Mouse (Mus musculus): ENCODE data around the gene Alb.

DNA sequence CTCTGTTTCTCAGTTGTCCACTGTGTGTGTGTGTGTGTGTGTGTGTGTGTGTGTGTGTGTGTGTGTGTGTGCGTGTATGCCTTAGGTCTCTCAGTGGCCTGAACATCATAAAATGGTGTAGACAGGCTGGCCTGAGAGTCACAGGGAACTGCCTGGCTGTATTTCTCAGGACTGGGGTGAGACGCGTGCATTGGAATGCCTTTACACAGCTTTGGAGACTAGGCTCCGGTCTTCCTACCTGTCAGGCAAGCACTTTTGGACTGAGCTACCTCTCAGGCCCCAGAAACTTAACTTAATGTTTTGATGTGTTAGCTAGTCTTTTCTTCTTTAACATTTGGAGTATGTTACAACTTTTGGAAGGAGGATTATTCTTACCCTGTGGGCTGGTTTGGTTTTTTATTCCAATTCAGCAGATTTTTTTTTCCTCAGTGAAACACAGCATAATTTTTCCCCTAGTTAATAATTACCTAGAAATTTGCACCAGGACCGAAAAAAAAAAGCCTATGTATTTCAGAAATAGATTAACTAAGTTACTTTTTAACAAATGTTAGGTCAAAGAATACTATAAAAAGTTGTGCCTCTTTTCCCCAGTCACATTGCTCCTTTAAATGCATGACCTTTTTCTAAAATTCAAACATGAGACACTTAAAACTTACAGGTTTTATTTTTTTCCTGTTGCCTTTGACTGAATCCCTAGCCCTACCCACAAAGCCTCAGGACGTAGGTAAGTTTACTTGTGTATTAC is 57.8 kb downstream of the Alb start, which contains the start of gene Afm:
- no peak for TF ChIP-seq CTCF (IDR thresholded peaks at IDR 0.05; ENCODE audit: borderline replicate concordance, insufficient read depth, low read depth, low read length)
- TF ChIP-seq POLR2A (IDR thresholded peaks at IDR 0.05; ENCODE audit: borderline replicate concordance, insufficient read depth, low read length), result no peak

Measured in cerebellum, adult 2 months (tissue).